In genomic region chr12:4127346-4127745, GRCm38 (mm10) we compare ENCODE assay signal across 19 mouse cellular contexts. TPM values are rescaled to one million over a fixed set of nuclear protein-coding genes. Genes with fewer than 3 reads are reported as not detected.
A peak's percentile ranks its signal among the peaks of the same experiment; 100 is the strongest.
DNase-seq lines count a peak whose midpoint lies in the region; TF ChIP-seq lines count a peak whose summit lies in the region.
"Had no signal": no experiment of that assay in that cellular context is flagged by ENCODE, and none has a peak within 500 bp of the region (broad histone marks: within the 10 kb centered on the region; RNA-seq: fewer than 3 reads in every experiment).

No protein-coding gene starts in this region.

- 75% methylated on average over 7 of the region's 7 CpGs for WGBS in lung, adult 2 months

- no peaks in the 10 kb centered on the region; the same call in 1 of the 2 replicates for H3K4me1 ChIP-seq in brown adipose tissue, adult 24 weeks (ENCODE audit: control insufficient read depth, insufficient read depth, insufficient read length, low read length)
- H3K4me1 ChIP-seq in lung, adult 2 months (ENCODE audit: control insufficient read depth, insufficient read depth, low read length): no peaks in the 10 kb centered on the region
- H3K4me1 ChIP-seq: embryonic facial prominence, embryonic 15.5 days; hindbrain, embryonic 12.5 days had no signal

- no peak for TF ChIP-seq POLR2A in lung, adult 2 months (IDR thresholded peaks at IDR 0.05; ENCODE audit: borderline replicate concordance, extremely low read depth, low read depth, low read length)

- no peak for TF ChIP-seq CTCF in left cerebral cortex, adult 2 months (IDR thresholded peaks at IDR 0.05)
- TF ChIP-seq CTCF in lung, adult 2 months (IDR thresholded peaks at IDR 0.05; ENCODE audit: insufficient read depth, low read length): no peak

- peak; percentile 20 to 28 for DNase-seq in adrenal gland, postnatal 36 days
- DNase-seq in adrenal gland, adult 8-10 months: no peak
- peak; percentile 11 to 57 for DNase-seq in kidney, postnatal 25 days
- no peak for DNase-seq in kidney, adult 8-10 months
- DNase-seq in Muller cell, postnatal 12 days (ENCODE audit: inconsistent ontology term): peak; percentile 6
- no peak for DNase-seq in left cerebral cortex, adult 2 months (ENCODE audit: extremely low spot score in 1 of 2, low spot score in 2 of 2)
- DNase-seq in lung, adult 2 months: no peak
- DNase-seq: cerebellum, adult 11 months; cerebellum, adult 8-10 months; cerebellum, postnatal 14 days; embryo, embryonic 11 days; gastrocnemius, postnatal 25 days; heart, postnatal 4 days; kidney, adult 11 months had no signal

- H3K4me3 ChIP-seq in brown adipose tissue, adult 24 weeks (ENCODE audit: insufficient read depth, low read depth, low read length): no peak overlapping the region
- no peak overlapping the region for H3K4me3 ChIP-seq in left cerebral cortex, adult 2 months
- no peak overlapping the region for H3K4me3 ChIP-seq in lung, adult 2 months (replicated peaks; ENCODE audit: extremely low read depth, low read depth, low read length)
- H3K4me3 ChIP-seq: embryonic facial prominence, embryonic 15.5 days; erythroblast, embryonic 14.5 days; heart, embryonic 13.5 days; hindbrain, embryonic 12.5 days had no signal

- peak overlapping the region; percentile 62 for H3K27ac ChIP-seq in brown adipose tissue, adult 24 weeks (replicated peaks; ENCODE audit: low read depth, low read length)
- H3K27ac ChIP-seq in left cerebral cortex, adult 2 months: no peak overlapping the region
- H3K27ac ChIP-seq: embryonic facial prominence, embryonic 15.5 days; heart, embryonic 13.5 days; hindbrain, embryonic 12.5 days had no signal

- intact Hi-C loops in left cerebral cortex, adult 2 months (cut with DNase I): no loop called here

RNA-seq across cellular contexts. Expression of gene Adcy3, which starts 5.6 kb away (rescaled TPM):
- total RNA-seq in adrenal gland, postnatal 36 days (2021): 10 to 100 TPM; 27.4 to 47.1 TPM
- 10 to 100 TPM; 40.5 to 52.1 (median 41.5) TPM for total RNA-seq in adrenal gland, adult 8-10 months (2022)
- 28.5 and 35.8 TPM in 2 replicates for polyA plus RNA-seq in brown adipose tissue, adult 24 weeks (2012; ENCODE audit: insufficient read depth, insufficient read length, missing spikeins)
- 10 to 100 TPM; 51.4 to 53.8 TPM for total RNA-seq in left cerebral cortex, adult 2 months (2021)
- polyA plus RNA-seq in lung, adult 2 months (2012; rRNA removed): 17.1 and 17.6 TPM in 2 replicates

RNA-seq across cellular contexts. Expression of gene Dnajc27, which starts 45.0 kb away (rescaled TPM):
- 1 to 10 TPM; 4.9 to 5.5 TPM for total RNA-seq in adrenal gland, postnatal 36 days (2021)
- 1 to 10 TPM; 5.2 to 7.1 (median 6.6) TPM for total RNA-seq in adrenal gland, adult 8-10 months (2022)
- 1.8 and 3.5 TPM in 2 replicates for polyA plus RNA-seq in brown adipose tissue, adult 24 weeks (2012; ENCODE audit: insufficient read depth, insufficient read length, missing spikeins)
- 10 to 100 TPM; 91.0 to 95.8 TPM for total RNA-seq in left cerebral cortex, adult 2 months (2021)
- 6.5 and 8.8 TPM in 2 replicates for polyA plus RNA-seq in lung, adult 2 months (2012; rRNA removed)

Comparison
In these comparisons a context has a peak if more than half of its experiments do, and no peak if none do; other contexts are left out.
1. DNase-seq: peak in adrenal gland, postnatal 36 days (2 of 2), kidney, postnatal 25 days (2 of 2) and Muller cell, postnatal 12 days (single experiment); none in adrenal gland, adult 8-10 months (single experiment), kidney, adult 8-10 months (0 of 2), left cerebral cortex, adult 2 months (0 of 2) and lung, adult 2 months (single experiment).
2. RNA of gene Dnajc27, which starts 45.0 kb away (total RNA-seq): 91.0 to 95.8 TPM in left cerebral cortex, adult 2 months; 5.2 to 7.1 TPM in adrenal gland, adult 8-10 months and 4.9 to 5.5 TPM in adrenal gland, postnatal 36 days; every median in the first group is over 10 times any median in the second.